8 mouse cellular contexts compared by ENCODE assay signal in the genomic region with DNA sequence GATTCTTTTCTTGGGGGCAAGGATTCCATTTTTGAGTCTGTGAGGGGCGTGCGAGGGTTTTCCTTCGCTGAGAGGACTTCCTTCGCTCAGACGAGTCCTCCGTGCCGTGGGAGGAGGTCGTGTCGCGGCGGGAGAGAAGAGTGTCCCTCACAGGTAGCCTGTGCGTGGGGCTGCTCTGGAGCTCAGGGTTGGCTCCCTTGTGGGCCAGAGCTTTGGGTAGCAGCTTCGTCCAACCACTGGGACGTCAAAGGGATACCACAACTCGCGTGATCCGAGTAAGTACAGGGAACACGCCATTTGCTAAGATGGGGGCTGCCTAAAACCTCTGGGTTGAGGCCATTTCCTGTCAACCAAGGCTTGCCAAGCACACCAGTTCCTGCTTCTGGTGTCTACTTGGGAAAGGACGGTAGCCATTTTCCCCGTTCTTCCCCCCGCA. TPM values are rescaled to one million over a fixed set of nuclear protein-coding genes. Genes with fewer than 3 reads are reported as not detected.
DNase-seq lines count a peak whose midpoint lies in the region; ATAC-seq and TF ChIP-seq lines count a peak whose summit lies in the region.

No protein-coding gene starts in this region.

- no peak; the same call in 1 of the 2 replicates for ATAC-seq in megakaryocyte, adult 5-6 weeks (ENCODE audit: poor library complexity, severe bottlenecking)
- peak; percentile 52; the same call in 1 of the 2 replicates for ATAC-seq in forebrain, embryonic 12.5 days (ENCODE audit: low FRiP score)
- ATAC-seq in limb, embryonic 15.5 days (ENCODE audit: insufficient number of reproducible peaks, low FRiP score, low TSS enrichment, low read depth), result no peak
- ATAC-seq in stomach, postnatal 0 days (ENCODE audit: low FRiP score, low TSS enrichment), result no peak; the same call in 1 of the 2 replicates

- peak overlapping the region; percentile 65 for H3K4me2 ChIP-seq in forebrain, embryonic 12.5 days
- peak overlapping the region; percentile 68 for H3K4me2 ChIP-seq in limb, embryonic 15.5 days
- H3K4me2 ChIP-seq in stomach, postnatal 0 days (replicated peaks; ENCODE audit: low read depth), result peak overlapping the region; percentile 75

- no peak for TF ChIP-seq EP300 in stomach, postnatal 0 days (optimal IDR thresholded peaks at IDR 0.05)

- peak overlapping the region; percentile 98 for H3K4me3 ChIP-seq in megakaryocyte, embryonic 14.5 days (replicated peaks)
- peak overlapping the region; percentile 76 for H3K4me3 ChIP-seq in forebrain, embryonic 12.5 days (replicated peaks)
- peak overlapping the region; percentile 71 for H3K4me3 ChIP-seq in limb, embryonic 15.5 days
- peak overlapping the region; percentile 82 for H3K4me3 ChIP-seq in stomach, postnatal 0 days (ENCODE audit: low read depth, low read length)

- peak overlapping the region; percentile 92 for H3K27ac ChIP-seq in forebrain, embryonic 12.5 days
- H3K27ac ChIP-seq in limb, embryonic 15.5 days, result peak overlapping the region; percentile 93
- peak overlapping the region; percentile 92 for H3K27ac ChIP-seq in stomach, postnatal 0 days (replicated peaks)

- TF ChIP-seq CTCF in stomach, postnatal 0 days (IDR thresholded peaks at IDR 0.05; ENCODE audit: low read depth), result no peak

- peak overlapping the region; percentile 69 for H3K9ac ChIP-seq in forebrain, embryonic 12.5 days
- H3K9ac ChIP-seq in limb, embryonic 15.5 days, result peak overlapping the region; percentile 39
- H3K9ac ChIP-seq in stomach, postnatal 0 days (ENCODE audit: low read length), result peak overlapping the region; percentile 80

- H3K4me1 ChIP-seq in megakaryocyte, embryonic 14.5 days, result peaks cover 6% of the 10 kb centered on the region
- no peaks in the 10 kb centered on the region; the same call in 1 of the 2 replicates for H3K4me1 ChIP-seq in forebrain, embryonic 12.5 days
- 0 out of 2 replicates have a peak, but pooled peaks cover 4% of the 10 kb centered on the region for H3K4me1 ChIP-seq in limb, embryonic 15.5 days
- no peaks in the 10 kb centered on the region for H3K4me1 ChIP-seq in stomach, postnatal 0 days (replicated peaks; ENCODE audit: control insufficient read depth, insufficient read depth)

- DNase-seq in stomach, postnatal 0 days (ENCODE audit: low spot score), result no peak
- no peak for DNase-seq in left cerebral cortex, adult 11 months (ENCODE audit: low spot score)
- DNase-seq in ovary, postnatal 10 days (ENCODE audit: low spot score), result no peak
- DNase-seq in T-cell, adult 2 months (ENCODE audit: low spot score), result no peak

- 47% methylated on average over 21 of the region's 21 CpGs for WGBS in forebrain, embryonic 12.5 days
- WGBS in limb, embryonic 15.5 days, result 48% methylated on average over 21 of the region's 21 CpGs
- 53% methylated on average over 21 of the region's 21 CpGs for WGBS in stomach, postnatal 0 days

- H3K27me3 ChIP-seq in megakaryocyte, embryonic 14.5 days (replicated peaks), result no peaks in the 10 kb centered on the region
- peaks cover 22% of the 10 kb centered on the region for H3K27me3 ChIP-seq in forebrain, embryonic 12.5 days
- peaks cover 19% of the 10 kb centered on the region for H3K27me3 ChIP-seq in limb, embryonic 15.5 days
- H3K27me3 ChIP-seq in stomach, postnatal 0 days (ENCODE audit: control insufficient read depth, insufficient read depth, low read length), result no peaks in the 10 kb centered on the region

- H3K36me3 ChIP-seq in megakaryocyte, embryonic 14.5 days (replicated peaks; ENCODE audit: low read length), result peaks cover 10% of the 10 kb centered on the region
- H3K36me3 ChIP-seq in forebrain, embryonic 12.5 days (replicated peaks), result no peaks in the 10 kb centered on the region
- H3K36me3 ChIP-seq in limb, embryonic 15.5 days, result no peaks in the 10 kb centered on the region
- no peaks in the 10 kb centered on the region for H3K36me3 ChIP-seq in stomach, postnatal 0 days (ENCODE audit: control insufficient read depth, insufficient read depth, low read length)

- peaks cover 7% of the 10 kb centered on the region for H3K9me3 ChIP-seq in megakaryocyte, embryonic 14.5 days
- H3K9me3 ChIP-seq in forebrain, embryonic 12.5 days, result 0 out of 2 replicates have a peak, but pooled peaks cover 5% of the 10 kb centered on the region
- H3K9me3 ChIP-seq in limb, embryonic 15.5 days, result no peaks in the 10 kb centered on the region
- H3K9me3 ChIP-seq in stomach, postnatal 0 days (ENCODE audit: control insufficient read depth, low read length), result peaks cover 3% of the 10 kb centered on the region; the same call in 1 of the 2 replicates

RNA-seq across cellular contexts. Expression of a gene that starts 0.4 kb away (rescaled TPM):
- polyA plus RNA-seq in megakaryocyte, embryonic 14.5 days (2012; ENCODE audit: insufficient read depth, low replicate concordance), result 0.18 TPM in 1 of 2 replicates, not detected in the other
- 21.4 and 30.3 TPM in 2 replicates for total RNA-seq in megakaryocyte, adult 5-6 weeks (2015)
- total RNA-seq in megakaryocyte, adult 5-6 weeks (2017), result 24.7 and 31.4 TPM in 2 replicates
- 13.0 and 13.8 TPM in 2 replicates for polyA plus RNA-seq in forebrain, embryonic 12.5 days (2016; fragmentation: Nextera tagmentation; extraction: Ambion mirVana)
- polyA plus RNA-seq in limb, embryonic 15.5 days (2015; fragmentation: Nextera tagmentation; extraction: Ambion mirVana), result 8.4 and 9.5 TPM in 2 replicates
- 6.1 and 6.8 TPM in 2 replicates for polyA plus RNA-seq in stomach, postnatal 0 days (2015; fragmentation: Nextera tagmentation; extraction: Ambion mirVana)
